Mouse (Mus musculus) forelimb bud, embryonic 11.5 days (tissue): Measurements from ENCODE around the gene Cmklr1.
A peak's percentile ranks its signal among the peaks of the same experiment; 100 is the strongest.

Experiments used
- DNase-seq: peaks from one replicate; pipeline ENCODE4 v3.0.0-alpha.2; 2012; ENCODE audit warnings: low read depth, low spot score

Gene Cmklr1

DNA sequence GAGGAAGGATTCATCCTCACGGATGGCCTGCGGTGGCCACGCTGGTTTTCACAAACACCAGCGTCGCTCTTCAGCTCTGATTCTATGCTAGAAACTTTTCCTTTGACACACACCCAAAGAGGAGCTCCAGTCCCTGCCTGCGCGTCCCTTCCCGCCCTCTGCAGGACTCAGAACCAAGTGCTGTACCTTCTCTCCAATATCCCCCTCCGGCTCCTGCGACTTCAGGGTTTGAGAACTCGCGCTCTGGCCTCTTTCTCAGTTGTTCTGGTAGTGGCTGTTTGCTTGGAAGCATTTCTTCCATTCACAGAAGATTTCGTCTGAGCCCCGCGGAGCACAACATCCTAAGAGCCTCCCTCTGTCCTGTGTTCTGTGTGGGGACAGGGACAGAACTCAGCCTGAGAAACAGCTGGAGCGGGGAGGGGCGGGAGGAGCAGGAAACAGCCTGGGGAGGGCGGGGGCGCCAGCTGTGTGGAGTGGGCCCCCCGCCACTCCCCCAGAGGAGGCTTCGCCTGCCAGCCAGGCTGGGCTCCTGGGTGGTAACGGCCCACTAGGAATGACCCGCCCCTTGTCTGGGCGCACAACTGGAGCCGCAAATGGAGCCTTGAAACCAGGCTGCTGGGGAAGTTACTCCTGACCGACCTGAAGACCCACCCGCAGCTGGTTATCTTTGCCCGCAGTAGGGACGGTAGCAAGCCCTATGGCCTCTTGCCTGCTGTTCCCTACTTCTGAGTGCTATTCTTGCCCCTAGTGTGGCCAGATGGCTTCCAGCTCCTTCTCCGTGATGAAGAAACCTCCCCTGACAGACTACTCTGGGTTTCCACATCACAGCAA is at the start of gene Cmklr1:
Gene Cmklr1, minus strand, starts transcription at position 392 of the 831 bp plus-strand sequence.
- DNase-seq: no peak

DNA sequence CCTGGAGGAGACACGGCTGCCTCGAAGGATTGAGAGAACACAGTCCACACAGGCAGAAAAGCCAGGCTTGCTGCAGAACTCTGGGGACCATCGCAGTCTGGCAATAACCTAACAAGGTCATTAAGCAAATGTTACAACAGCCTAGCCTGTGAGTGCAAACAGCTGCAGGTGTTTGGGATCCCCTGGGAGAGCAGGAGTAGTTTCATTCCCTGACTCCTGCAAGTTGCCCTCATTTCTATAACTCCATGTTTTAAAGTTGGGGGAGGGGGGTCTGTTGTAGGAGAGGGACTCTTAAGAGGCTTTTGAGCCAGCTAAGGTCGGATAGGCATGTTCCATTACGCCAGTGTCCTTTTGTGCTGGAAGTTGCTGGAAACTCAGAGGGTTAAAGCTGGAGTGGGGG is 44.2 kb upstream of the Cmklr1 start:
- peak; percentile 87 for DNase-seq

DNA sequence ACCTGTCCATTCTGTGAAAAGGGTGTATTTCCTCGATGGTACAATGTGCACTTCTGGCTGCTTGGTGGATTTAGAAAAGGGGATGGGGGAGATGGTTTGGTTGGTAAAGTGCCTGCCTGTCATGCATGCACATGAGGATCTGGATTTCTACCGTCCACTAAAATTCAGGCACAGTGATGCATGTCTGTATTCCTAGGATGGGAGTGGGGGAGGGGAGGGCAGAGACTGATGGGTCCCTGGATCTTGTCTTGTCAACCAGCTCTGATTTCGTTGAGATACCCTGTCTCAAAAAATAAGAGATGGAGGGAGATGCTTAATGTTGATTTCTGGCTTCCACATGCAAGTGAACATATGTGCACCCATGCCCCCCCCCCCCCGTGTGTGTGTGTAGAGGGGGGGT is 43.8 kb upstream of the Cmklr1 start:
- DNase-seq: no peak

DNA sequence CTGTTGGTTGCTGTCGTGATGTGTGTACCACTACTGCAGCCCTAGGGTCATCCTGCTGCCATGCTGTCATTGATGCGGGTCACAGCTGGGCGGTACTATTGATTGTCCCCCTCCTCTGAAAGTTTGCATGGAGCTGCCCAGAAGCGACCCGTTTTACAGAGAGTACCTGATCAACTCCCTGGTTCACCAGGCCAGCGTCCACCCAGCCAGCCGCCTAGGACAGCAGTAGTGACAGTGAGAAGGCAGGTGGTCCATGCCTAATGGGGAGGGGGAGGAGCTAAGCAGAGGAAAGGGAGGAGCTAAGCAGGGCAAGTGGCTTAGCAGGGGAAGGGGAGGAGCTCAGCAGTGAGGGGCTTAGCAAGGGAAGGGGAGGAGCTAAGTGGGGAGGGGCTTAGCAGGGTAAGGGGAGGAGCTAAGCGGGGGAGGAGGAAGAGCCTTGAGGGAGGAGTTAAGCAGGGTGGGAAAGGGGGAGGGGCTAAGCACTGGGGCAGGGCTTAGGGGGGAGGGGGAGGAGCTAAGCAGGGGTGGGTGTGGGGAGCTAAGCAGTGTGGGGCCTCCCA is 43.0 kb upstream of the Cmklr1 start:
- DNase-seq: no peak

- DNase-seq: no peak
Observed at GRCm38 (mm10) chr5:113690866-113691265, 40.6 kb upstream of the Cmklr1 start.

DNA sequence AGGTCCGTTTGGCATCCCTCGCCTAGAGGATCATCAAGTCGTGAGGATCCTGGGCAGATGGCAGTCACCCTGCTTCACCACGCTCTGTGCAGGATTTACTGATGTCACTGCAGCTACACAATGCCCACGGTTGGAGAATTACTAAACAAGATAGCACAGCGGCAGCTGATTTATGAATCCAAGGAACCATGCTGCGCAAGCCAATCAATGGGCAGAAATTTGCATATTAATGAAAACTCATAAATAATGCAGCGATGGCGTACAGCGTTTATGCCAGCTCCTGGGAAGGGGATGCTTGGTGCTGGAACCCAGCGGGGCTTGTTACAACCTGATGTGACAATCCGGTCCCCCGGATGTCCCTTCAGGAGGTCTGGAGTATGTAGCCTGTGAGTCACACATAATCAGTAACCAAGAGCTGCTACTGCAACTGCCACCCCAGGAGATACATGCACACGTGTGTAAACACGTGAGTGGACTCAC is 39.9 kb upstream of the Cmklr1 start:
- no peak for DNase-seq

DNA sequence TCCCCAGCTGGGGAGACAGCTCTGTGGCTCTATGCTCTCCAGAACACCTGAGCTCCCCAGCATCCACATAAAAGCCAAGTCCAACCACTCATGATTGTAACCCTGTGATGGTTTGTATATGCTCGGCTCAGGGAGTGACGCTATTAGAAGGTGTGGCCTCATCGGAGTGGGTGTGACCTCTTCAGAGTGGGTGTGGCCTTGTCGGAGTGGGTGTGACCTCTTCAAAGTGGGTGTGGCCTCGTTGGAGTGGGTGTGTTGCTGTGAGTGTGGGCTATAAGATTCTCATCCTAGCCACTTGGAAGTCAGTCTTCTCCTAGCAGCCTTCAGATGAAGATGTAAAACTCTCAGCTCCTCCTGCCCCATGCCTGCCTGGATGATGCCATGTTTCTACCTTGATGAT is 37.3 kb upstream of the Cmklr1 start:
- no peak for DNase-seq

DNA sequence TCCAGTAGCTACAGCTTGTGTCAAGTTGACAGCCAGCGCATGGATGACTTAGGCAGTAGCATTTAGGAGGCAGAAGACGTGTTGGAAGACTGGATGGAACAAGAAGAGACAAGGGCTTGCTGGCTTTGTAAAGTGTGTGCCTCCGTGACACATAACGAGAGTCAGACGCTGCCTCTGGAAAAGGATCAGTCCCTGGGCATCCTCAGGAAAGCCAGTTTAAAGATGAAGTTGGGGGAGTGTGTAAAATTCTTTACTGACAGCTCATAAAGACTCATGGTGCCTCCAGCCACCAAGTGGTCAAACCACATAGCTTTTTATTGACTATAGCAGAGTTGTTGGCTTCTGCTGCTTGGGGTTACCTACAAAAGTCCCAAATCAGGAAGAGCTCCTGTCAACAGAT is 35.2 kb upstream of the Cmklr1 start:
- no peak for DNase-seq

GRCm38 (mm10) chr5:113683246-113683645 is 33.0 kb upstream of the Cmklr1 start:
- no peak for DNase-seq

GRCm38 (mm10) chr5:113682472-113682871 is 32.2 kb upstream of the Cmklr1 start:
- DNase-seq: no peak

- no peak for DNase-seq
Observed at GRCm38 (mm10) chr5:113681219-113681618, 31.0 kb upstream of the Cmklr1 start.

- no peak for DNase-seq
Observed at GRCm38 (mm10) chr5:113679509-113679908, 29.3 kb upstream of the Cmklr1 start.

- no peak for DNase-seq
Observed at GRCm38 (mm10) chr5:113678743-113679452, 28.7 kb upstream of the Cmklr1 start.

DNA sequence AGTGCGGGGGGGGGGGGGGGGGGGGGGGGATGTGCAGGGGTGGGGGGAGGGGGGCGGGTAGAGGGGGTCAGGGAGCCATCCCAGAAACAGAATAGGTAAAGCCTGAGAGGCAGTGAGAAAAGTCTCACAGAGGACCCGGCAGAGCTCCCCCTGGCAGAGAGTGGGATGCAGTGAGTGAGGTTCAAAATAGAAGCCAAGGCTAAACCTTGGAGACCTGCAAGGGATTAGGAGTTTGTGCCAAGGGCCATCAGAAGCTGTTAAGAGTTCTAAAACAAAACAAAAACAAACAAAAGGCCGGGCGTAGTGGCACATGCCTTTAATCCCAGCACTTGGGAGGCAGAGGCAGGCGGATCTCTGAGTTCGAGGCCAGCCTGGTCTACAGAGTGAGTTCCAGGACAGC is 27.3 kb upstream of the Cmklr1 start:
- DNase-seq: no peak

DNA sequence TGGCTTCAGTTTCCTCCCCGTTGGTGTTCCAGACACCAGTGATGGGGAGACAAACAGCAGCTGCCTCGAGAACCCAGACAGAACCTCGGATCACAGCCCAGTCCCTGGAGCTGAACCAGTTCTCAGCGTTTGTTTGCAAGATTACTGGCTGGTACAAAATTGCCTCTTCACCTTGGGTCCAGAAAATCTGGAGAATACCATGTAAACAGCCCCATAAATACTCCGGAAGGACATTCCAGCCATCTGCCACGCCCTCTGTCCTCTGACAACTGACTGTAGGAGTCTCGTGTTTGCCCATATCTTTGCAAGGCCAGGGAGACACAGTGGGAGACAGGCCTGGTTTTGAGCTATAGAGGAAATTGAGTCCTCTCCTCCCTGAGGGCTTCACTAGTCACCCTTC is 24.6 kb upstream of the Cmklr1 start:
- no peak for DNase-seq

- no peak for DNase-seq
Observed at GRCm38 (mm10) chr5:113672456-113672855, 22.2 kb upstream of the Cmklr1 start.

- no peak for DNase-seq
Observed at GRCm38 (mm10) chr5:113670597-113670996, 20.4 kb upstream of the Cmklr1 start.

GRCm38 (mm10) chr5:113670110-113670509 is 19.9 kb upstream of the Cmklr1 start:
- DNase-seq: no peak

GRCm38 (mm10) chr5:113664629-113665195 is 14.5 kb upstream of the Cmklr1 start:
- DNase-seq: no peak

GRCm38 (mm10) chr5:113664127-113664526 is 13.9 kb upstream of the Cmklr1 start:
- no peak for DNase-seq

GRCm38 (mm10) chr5:113660872-113661271 is 10.6 kb upstream of the Cmklr1 start:
- DNase-seq: no peak

DNA sequence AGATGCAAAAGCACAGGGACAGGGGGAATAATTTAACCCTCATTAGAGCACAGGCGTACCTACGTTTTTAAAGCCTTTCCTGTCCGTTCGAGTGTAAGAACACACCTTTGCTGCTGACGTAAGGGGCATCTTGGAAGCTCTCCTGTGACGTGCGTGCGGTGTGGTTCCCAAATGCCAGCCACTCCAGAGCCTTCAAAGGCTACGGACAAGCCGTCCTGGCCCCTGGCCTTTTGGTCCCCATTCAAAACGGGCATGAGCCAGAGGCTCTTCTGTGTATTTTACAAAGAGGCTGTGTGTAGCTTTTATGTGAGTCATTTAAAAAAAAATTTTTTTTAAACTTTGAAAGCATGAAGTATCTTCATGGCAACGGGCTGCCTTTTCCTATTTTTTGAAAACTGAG is 4.6 kb upstream of the Cmklr1 start:
- DNase-seq: no peak
